Comparison of ENCODE assay signal across 8 mouse cellular contexts in the genomic region with DNA sequence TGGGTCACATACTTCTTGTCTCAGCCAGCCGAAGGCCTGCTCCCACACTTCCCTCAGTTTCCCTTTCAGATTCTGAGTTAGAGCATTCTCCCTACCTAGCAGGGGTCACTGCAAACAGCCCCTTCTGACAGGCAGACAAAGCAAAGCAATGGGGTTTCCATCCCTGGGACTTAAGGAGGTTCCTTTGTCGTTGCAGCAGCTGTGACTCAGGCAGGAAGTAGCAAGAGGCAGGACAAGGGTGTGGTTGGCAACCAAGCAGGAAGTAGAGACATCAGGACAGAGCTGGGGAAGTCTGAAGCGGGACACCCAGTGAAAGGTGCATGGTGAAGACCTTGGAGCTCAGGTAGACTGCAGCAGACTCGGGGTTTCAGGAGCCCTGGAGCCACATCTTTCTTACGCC. TPM values are rescaled to one million over a fixed set of nuclear protein-coding genes. Genes with fewer than 3 reads are reported as not detected.
A peak's percentile ranks its signal among the peaks of the same experiment; 100 is the strongest.
DNase-seq lines count a peak whose midpoint lies in the region; ATAC-seq lines count a peak whose summit lies in the region.

No protein-coding gene starts in this region.

- WGBS in hindbrain, embryonic 12.5 days, result 74% methylated on average over 5 of the region's 5 CpGs
- 38% methylated on average over 5 of the region's 5 CpGs for WGBS in liver, embryonic 16.5 days (ENCODE audit: insufficient replicate concordance)
- 68% methylated on average over 5 of the region's 5 CpGs for WGBS in stomach, embryonic 15.5 days

- peaks cover 45% of the 10 kb centered on the region for H3K36me3 ChIP-seq in hindbrain, embryonic 12.5 days
- H3K36me3 ChIP-seq in liver, embryonic 16.5 days (ENCODE audit: control insufficient read depth, insufficient read depth), result peaks cover 16% of the 10 kb centered on the region
- peaks cover 16% of the 10 kb centered on the region for H3K36me3 ChIP-seq in stomach, embryonic 15.5 days

- ATAC-seq in activated CD4-positive, CD25-positive, alpha-beta regulatory T cell, adult 4 months, result peak; percentile 90
- no peak for ATAC-seq in hindbrain, embryonic 12.5 days (ENCODE audit: low FRiP score)
- ATAC-seq in liver, embryonic 16.5 days (ENCODE audit: low read depth), result no peak
- no peak for ATAC-seq in stomach, embryonic 15.5 days (ENCODE audit: insufficient read depth, low FRiP score, low read depth)

- H3K4me3 ChIP-seq in hindbrain, embryonic 12.5 days, result no peak overlapping the region
- no peak overlapping the region for H3K4me3 ChIP-seq in liver, embryonic 16.5 days (ENCODE audit: low read depth, low read length)
- no peak overlapping the region for H3K4me3 ChIP-seq in stomach, embryonic 15.5 days (replicated peaks)

- H3K9me3 ChIP-seq in hindbrain, embryonic 12.5 days (replicated peaks), result no peaks in the 10 kb centered on the region
- H3K9me3 ChIP-seq in liver, embryonic 16.5 days (replicated peaks; ENCODE audit: control insufficient read depth, low read length), result no peaks in the 10 kb centered on the region
- no peaks in the 10 kb centered on the region for H3K9me3 ChIP-seq in stomach, embryonic 15.5 days

- peaks cover 56% of the 10 kb centered on the region for H3K4me1 ChIP-seq in hindbrain, embryonic 12.5 days
- peaks cover 53% of the 10 kb centered on the region for H3K4me1 ChIP-seq in liver, embryonic 16.5 days (ENCODE audit: control insufficient read depth, low read depth, low read length)
- peaks cover 63% of the 10 kb centered on the region for H3K4me1 ChIP-seq in stomach, embryonic 15.5 days

- H3K4me2 ChIP-seq in hindbrain, embryonic 12.5 days (replicated peaks), result no peak overlapping the region
- no peak overlapping the region for H3K4me2 ChIP-seq in liver, embryonic 16.5 days (ENCODE audit: low read depth, low read length)
- no peak overlapping the region for H3K4me2 ChIP-seq in stomach, embryonic 15.5 days

- H3K27ac ChIP-seq in hindbrain, embryonic 12.5 days, result peak overlapping the region; percentile 23; the same call in 1 of the 2 replicates
- H3K27ac ChIP-seq in liver, embryonic 16.5 days (ENCODE audit: low read length), result peak overlapping the region; percentile 31
- peak overlapping the region; percentile 58 for H3K27ac ChIP-seq in stomach, embryonic 15.5 days

- peak; percentile 44 for DNase-seq in adrenal gland, adult 2 months
- no peak for DNase-seq in adrenal gland, postnatal 4 days (ENCODE audit: low spot score in 2 of 2)
- DNase-seq in urinary bladder, postnatal 10 days (ENCODE audit: low spot score), result no peak
- no peak for DNase-seq in gastrocnemius, adult 8-10 months (ENCODE audit: low spot score in 2 of 2)

- no peaks in the 10 kb centered on the region for H3K27me3 ChIP-seq in hindbrain, embryonic 12.5 days
- H3K27me3 ChIP-seq in liver, embryonic 16.5 days (ENCODE audit: control insufficient read depth, insufficient read depth, low read depth, low read length), result no peaks in the 10 kb centered on the region
- no peaks in the 10 kb centered on the region for H3K27me3 ChIP-seq in stomach, embryonic 15.5 days (replicated peaks)

- peak overlapping the region; percentile 38; the same call in 1 of the 2 replicates for H3K9ac ChIP-seq in hindbrain, embryonic 12.5 days
- peak overlapping the region; percentile 6; the same call in 1 of the 2 replicates for H3K9ac ChIP-seq in liver, embryonic 16.5 days (ENCODE audit: low read depth, low read length)
- H3K9ac ChIP-seq in stomach, embryonic 15.5 days, result no peak overlapping the region

RNA-seq across cellular contexts. Expression of a gene that starts 10.6 kb away (rescaled TPM):
- total RNA-seq in adrenal gland, adult 2 months (2021), result 100 to 1,000 TPM; 198 to 278 TPM
- 330 and 345 TPM in 2 replicates for polyA plus RNA-seq in adrenal gland, adult 2 months (2012; rRNA removed)
- 100 to 1,000 TPM; 345 to 390 TPM for total RNA-seq in adrenal gland, postnatal 4 days (2021)
- 100 to 1,000 TPM; 176 to 181 TPM for polyA plus RNA-seq in activated CD4-positive, CD25-positive, alpha-beta regulatory T cell, adult 4 months (2017; shearing (Covaris generic))
- polyA plus RNA-seq in hindbrain, embryonic 12.5 days (2016; fragmentation: Nextera tagmentation; extraction: Ambion mirVana), result 516 and 531 TPM in 2 replicates
- 144 and 153 TPM in 2 replicates for polyA plus RNA-seq in liver, embryonic 16.5 days (2015; fragmentation: Nextera tagmentation; extraction: Ambion mirVana)
- polyA plus RNA-seq in stomach, embryonic 15.5 days (2015; fragmentation: Nextera tagmentation; extraction: Ambion mirVana), result 355 and 371 TPM in 2 replicates
- 10 to 100 TPM; 62.4 to 78.5 (median 71.2) TPM for total RNA-seq in gastrocnemius, adult 8-10 months (2022)

RNA-seq across cellular contexts. Expression of a gene that starts 15.5 kb away (rescaled TPM):
- 1 to 10 TPM; 3.7 to 4.1 TPM for total RNA-seq in adrenal gland, adult 2 months (2021)
- polyA plus RNA-seq in adrenal gland, adult 2 months (2012; rRNA removed), result 8.3 and 10.4 TPM in 2 replicates
- total RNA-seq in adrenal gland, postnatal 4 days (2021), result 10 to 100 TPM; 16.9 to 19.4 TPM
- not detected for polyA plus RNA-seq in activated CD4-positive, CD25-positive, alpha-beta regulatory T cell, adult 4 months (2017; shearing (Covaris generic))
- 5.1 TPM in 2 replicates for polyA plus RNA-seq in hindbrain, embryonic 12.5 days (2016; fragmentation: Nextera tagmentation; extraction: Ambion mirVana)
- polyA plus RNA-seq in liver, embryonic 16.5 days (2015; fragmentation: Nextera tagmentation; extraction: Ambion mirVana), result 0.33 and 1.4 TPM in 2 replicates
- polyA plus RNA-seq in stomach, embryonic 15.5 days (2015; fragmentation: Nextera tagmentation; extraction: Ambion mirVana), result 13.2 and 16.5 TPM in 2 replicates
- total RNA-seq in gastrocnemius, adult 8-10 months (2022), result 10 to 100 TPM in 2 of 4 experiments, 1 to 10 TPM in 2; 8.7 to 12.4 (median 10.1) TPM

RNA-seq across cellular contexts. Expression of a gene that starts 37.1 kb away (rescaled TPM):
- total RNA-seq in adrenal gland, adult 2 months (2021), result 10 to 100 TPM; 36.0 to 41.7 TPM
- polyA plus RNA-seq in adrenal gland, adult 2 months (2012; rRNA removed), result 67.3 and 80.0 TPM in 2 replicates
- total RNA-seq in adrenal gland, postnatal 4 days (2021), result 10 to 100 TPM; 40.9 to 41.4 TPM
- polyA plus RNA-seq in activated CD4-positive, CD25-positive, alpha-beta regulatory T cell, adult 4 months (2017; shearing (Covaris generic)), result 10 to 100 TPM; 28.7 to 33.8 TPM
- 19.5 and 21.9 TPM in 2 replicates for polyA plus RNA-seq in hindbrain, embryonic 12.5 days (2016; fragmentation: Nextera tagmentation; extraction: Ambion mirVana)
- polyA plus RNA-seq in liver, embryonic 16.5 days (2015; fragmentation: Nextera tagmentation; extraction: Ambion mirVana), result 145 and 166 TPM in 2 replicates
- 65.1 and 68.2 TPM in 2 replicates for polyA plus RNA-seq in stomach, embryonic 15.5 days (2015; fragmentation: Nextera tagmentation; extraction: Ambion mirVana)
- total RNA-seq in gastrocnemius, adult 8-10 months (2022), result 10 to 100 TPM; 51.3 to 56.2 (median 54.0) TPM

RNA-seq across cellular contexts. Expression of a gene that starts 43.9 kb away (rescaled TPM):
- total RNA-seq in adrenal gland, adult 2 months (2021), result 1 to 10 TPM; 1.3 to 1.4 TPM
- polyA plus RNA-seq in adrenal gland, adult 2 months (2012; rRNA removed), result 1.8 and 2.2 TPM in 2 replicates
- 1 to 10 TPM; 2.7 to 2.9 TPM for total RNA-seq in adrenal gland, postnatal 4 days (2021)
- polyA plus RNA-seq in activated CD4-positive, CD25-positive, alpha-beta regulatory T cell, adult 4 months (2017; shearing (Covaris generic)), result under 1 TPM; 0.25 to 0.90 TPM
- 1.2 and 1.4 TPM in 2 replicates for polyA plus RNA-seq in hindbrain, embryonic 12.5 days (2016; fragmentation: Nextera tagmentation; extraction: Ambion mirVana)
- polyA plus RNA-seq in liver, embryonic 16.5 days (2015; fragmentation: Nextera tagmentation; extraction: Ambion mirVana), result 0.89 and 0.96 TPM in 2 replicates
- polyA plus RNA-seq in stomach, embryonic 15.5 days (2015; fragmentation: Nextera tagmentation; extraction: Ambion mirVana), result 1.1 and 1.7 TPM in 2 replicates
- under 1 TPM in 2 of 4 experiments, not detected in 2; 0.24 to 0.56 TPM for total RNA-seq in gastrocnemius, adult 8-10 months (2022)

RNA-seq across cellular contexts. Expression of a gene that starts 44.8 kb away (rescaled TPM):
- total RNA-seq in adrenal gland, adult 2 months (2021), result 1 to 10 TPM in 1 of 2 experiments, under 1 TPM in 1; 0.48 to 2.7 TPM
- 1.7 and 4.1 TPM in 2 replicates for polyA plus RNA-seq in adrenal gland, adult 2 months (2012; rRNA removed)
- total RNA-seq in adrenal gland, postnatal 4 days (2021), result 10 to 100 TPM; 10.1 to 37.4 TPM
- not detected for polyA plus RNA-seq in activated CD4-positive, CD25-positive, alpha-beta regulatory T cell, adult 4 months (2017; shearing (Covaris generic))
- polyA plus RNA-seq in hindbrain, embryonic 12.5 days (2016; fragmentation: Nextera tagmentation; extraction: Ambion mirVana), result 12.5 and 12.9 TPM in 2 replicates
- polyA plus RNA-seq in liver, embryonic 16.5 days (2015; fragmentation: Nextera tagmentation; extraction: Ambion mirVana), result 60.1 and 75.2 TPM in 2 replicates
- polyA plus RNA-seq in stomach, embryonic 15.5 days (2015; fragmentation: Nextera tagmentation; extraction: Ambion mirVana), result 19.5 and 28.6 TPM in 2 replicates
- 10 to 100 TPM; 37.4 to 49.3 (median 45.9) TPM for total RNA-seq in gastrocnemius, adult 8-10 months (2022)
